Mouse (Mus musculus) olfactory bulb, adult 2 months (tissue): ENCODE measurements around the gene E130308A19Rik. TPM values are rescaled to one million over a fixed set of nuclear protein-coding genes. Genes with fewer than 3 reads are reported as not detected.

ENCODE experiments used
- H3K27ac ChIP-seq: fragments of 200-500 bp; 2 replicates; pipeline ENCODE4 v1.5.1; 2012; ENCODE audit warnings: low read depth, low read length; ENCODE audit not compliant: insufficient read depth
- H3K4me1 ChIP-seq: fragments of 200-500 bp; 2 replicates; pipeline ENCODE4 v1.6.1; 2012; ENCODE audit warnings: low read length; ENCODE audit not compliant: control insufficient read depth, insufficient read depth
- H3K4me3 ChIP-seq: fragments of 200-500 bp; 2 replicates; pipeline ENCODE4 v1.5.1; 2012; ENCODE audit warnings: mild to moderate bottlenecking, low read depth, low read length, moderate library complexity; ENCODE audit not compliant: insufficient read depth
- CTCF ChIP-seq: fragments of 200-500 bp; IDR thresholded peaks from 2 replicates; pipeline ENCODE4 v1.5.1; 2012; ENCODE audit warnings: low read depth, mild to moderate bottlenecking, low read length, moderate library complexity; ENCODE audit not compliant: insufficient read depth
- POLR2A ChIP-seq: fragments of 200-500 bp; IDR thresholded peaks from 2 replicates; pipeline ENCODE4 v1.6.1; 2012; ENCODE audit warnings: mild to moderate bottlenecking, low read depth, low read length, moderate library complexity; ENCODE audit not compliant: insufficient read depth
- WGBS: fragments of 180-500 bp; shearing (Covaris S2); methylation state at CpG from one replicate; pipeline ENCODE4 v1.1.7; 2018; 5-methylcytosine and 5-hydroxymethylcytosine counted together
- polyA plus RNA-seq: library from polyadenylated mRNA; stranded (reverse); fragments of >200 nt; gene quantifications from 2 replicates; pipeline ENCODE4 v1.2.4, GENCODE M21; 2012; ENCODE audit warnings: low replicate concordance; ENCODE audit not compliant: missing spikeins, insufficient read depth, insufficient read length

E130308A19Rik gene
- polyA plus RNA-seq, result not detected in 2 replicates

- H3K4me3 ChIP-seq, result peak within 1 kb of the TSS; percentile 97
- peak within 1 kb of the TSS; percentile 54 for H3K27ac ChIP-seq
- peaks cover 3% of the 10 kb centered on the region; the same call in 1 of the 2 replicates for H3K4me1 ChIP-seq
- WGBS, result under 1% methylated on average over 118 of the region's 120 CpGs
- TF ChIP-seq POLR2A, result peak; percentile 47
- TF ChIP-seq CTCF, result no peak
These were observed at the start of gene E130308A19Rik for GRCm38 (mm10) chr4:59625998-59626910. E130308A19Rik (plus strand) TSS chr4:59626211.

GRCm38 (mm10) chr4:59580495-59581281, 45.3 kb upstream of the E130308A19Rik start:
- TF ChIP-seq POLR2A (no peak), CTCF (no peak)
- under 1% methylated on average over 23 of the region's 23 CpGs for WGBS
- Histone ChIP-seq H3K4me3 (peak overlapping the region; percentile 65), H3K4me1 (no peaks in the 10 kb centered on the region), H3K27ac (peak overlapping the region; percentile 85)

GRCm38 (mm10) chr4:59581314-59582185, 44.5 kb upstream of the E130308A19Rik start, which contains the start of gene Hsdl2:
Hsdl2 (plus strand) TSS chr4:59581563.
- Histone ChIP-seq H3K4me1 (no peaks in the 10 kb centered on the region), H3K4me3 (peak within 1 kb of the TSS; percentile 65), H3K27ac (peak within 1 kb of the TSS; percentile 85)
- TF ChIP-seq CTCF (no peak), POLR2A (peak; percentile 75)
- under 1% methylated on average over 61 of the region's 61 CpGs for WGBS

- H3K4me3 ChIP-seq, result peak overlapping the region; percentile 65; the same call in 1 of the 2 replicates
- TF ChIP-seq CTCF, result no peak
- TF ChIP-seq POLR2A, result no peak
- WGBS, result 14% methylated on average over 6 of the region's 6 CpGs
- H3K4me1 ChIP-seq, result no peaks in the 10 kb centered on the region
- no peak overlapping the region for H3K27ac ChIP-seq
These were observed 43.8 kb upstream of the E130308A19Rik start for GRCm38 (mm10) chr4:59582186-59582585.

- Histone ChIP-seq H3K27ac (no peak overlapping the region; the same call in 1 of the 2 replicates), H3K4me1 (no peaks in the 10 kb centered on the region), H3K4me3 (no peak overlapping the region)
- WGBS, result 60% methylated on average over 5 of the region's 5 CpGs
- TF ChIP-seq CTCF (no peak), POLR2A (no peak)
These were observed 40.9 kb upstream of the E130308A19Rik start for GRCm38 (mm10) chr4:59585097-59585496.

GRCm38 (mm10) chr4:59587215-59587871, 38.7 kb upstream of the E130308A19Rik start:
- 83% methylated on average over 2 of the region's 2 CpGs for WGBS
- Histone ChIP-seq H3K4me1 (no peaks in the 10 kb centered on the region), H3K27ac (no peak overlapping the region), H3K4me3 (no peak overlapping the region)
- TF ChIP-seq POLR2A, result no peak
- TF ChIP-seq CTCF, result no peak

GRCm38 (mm10) chr4:59587872-59588226, 38.2 kb upstream of the E130308A19Rik start:
- TF ChIP-seq CTCF (no peak), POLR2A (no peak)
- H3K4me3 ChIP-seq, result no peak overlapping the region
- WGBS, result 100% methylated on average over 1 of the region's 1 CpGs

GRCm38 (mm10) chr4:59594614-59595013, 31.4 kb upstream of the E130308A19Rik start:
- Histone ChIP-seq H3K27ac (no peak overlapping the region), H3K4me3 (no peak overlapping the region), H3K4me1 (no peaks in the 10 kb centered on the region)
- WGBS, result 77% methylated on average over 2 of the region's 2 CpGs
- TF ChIP-seq CTCF (no peak), POLR2A (no peak)

More at GRCm38 (mm10) chr4:59587872-59588226, 38.2 kb upstream of the E130308A19Rik start:
- Histone ChIP-seq H3K27ac (no peak overlapping the region), H3K4me1 (no peaks in the 10 kb centered on the region)
